Mouse (Mus musculus): Measurements from ENCODE around the gene Metap1d. TPM values are rescaled to one million over a fixed set of nuclear protein-coding genes. Genes with fewer than 3 reads are reported as not detected.

Gene Metap1d
- polyA plus RNA-seq, 1 experiment from 2014 or later = 36.9 TPM

GRCm38 (mm10) chr2:71479917-71480316 lies 26.8 kb downstream of the Metap1d start:
- WGBS = 4% methylated on average over 7 of the region's 7 CpGs
- H3K27me3 ChIP-seq (ENCODE audit: control insufficient read depth, insufficient read depth, low read length) = no peaks in the 10 kb centered on the region
- H3K36me3 ChIP-seq (ENCODE audit: control insufficient read depth, insufficient read depth, low read length) = no peaks in the 10 kb centered on the region
- no peaks in the 10 kb centered on the region; the same call in 1 of the 2 replicates for H3K9me3 ChIP-seq (ENCODE audit: control insufficient read depth, low read length)
- H3K27ac ChIP-seq (replicated peaks; ENCODE audit: low read depth, low read length) = no peak overlapping the region
- peaks cover 4% of the 10 kb centered on the region; the same call in 1 of the 2 replicates for H3K4me1 ChIP-seq (ENCODE audit: control insufficient read depth, insufficient read depth, low read length)
- H3K4me2 ChIP-seq (ENCODE audit: low read length) = no peak overlapping the region
- DNase-seq = no peak
- H3K4me3 ChIP-seq (replicated peaks; ENCODE audit: low read depth, low read length) = no peak overlapping the region
- no peak for ATAC-seq (ENCODE audit: low FRiP score, low TSS enrichment)
- H3K9ac ChIP-seq (replicated peaks; ENCODE audit: low read length) = no peak overlapping the region

- no peak overlapping the region for H3K4me2 ChIP-seq (ENCODE audit: low read length)
- ATAC-seq (ENCODE audit: low FRiP score, low TSS enrichment) = no peak
- 91% methylated on average over 6 of the region's 6 CpGs for WGBS
Measured at GRCm38 (mm10) chr2:71481825-71482224, 28.7 kb downstream of the Metap1d start.

GRCm38 (mm10) chr2:71483046-71483716 lies 30.1 kb downstream of the Metap1d start:
- ATAC-seq (ENCODE audit: low FRiP score, low TSS enrichment) = no peak
- Histone ChIP-seq H3K27ac (replicated peaks; ENCODE audit: low read depth, low read length) (no peak overlapping the region), H3K27me3 (ENCODE audit: control insufficient read depth, insufficient read depth, low read length) (no peaks in the 10 kb centered on the region), H3K36me3 (ENCODE audit: control insufficient read depth, insufficient read depth, low read length) (no peaks in the 10 kb centered on the region), H3K9me3 (ENCODE audit: control insufficient read depth, low read length) (no peaks in the 10 kb centered on the region), H3K4me2 (ENCODE audit: low read length) (no peak overlapping the region), H3K4me3 (replicated peaks; ENCODE audit: low read depth, low read length) (no peak overlapping the region), H3K9ac (replicated peaks; ENCODE audit: low read length) (no peak overlapping the region), H3K4me1 (ENCODE audit: control insufficient read depth, insufficient read depth, low read length) (peaks cover 4% of the 10 kb centered on the region; the same call in 1 of the 2 replicates)
- WGBS = 68% methylated on average over 10 of the region's 10 CpGs
- DNase-seq = no peak

More at GRCm38 (mm10) chr2:71481825-71482224, 28.7 kb downstream of the Metap1d start:
- H3K4me1 ChIP-seq (ENCODE audit: control insufficient read depth, insufficient read depth, low read length) = peaks cover 4% of the 10 kb centered on the region; the same call in 1 of the 2 replicates
- no peak overlapping the region for H3K27ac ChIP-seq (replicated peaks; ENCODE audit: low read depth, low read length)
- no peaks in the 10 kb centered on the region; the same call in 1 of the 2 replicates for H3K9me3 ChIP-seq (ENCODE audit: control insufficient read depth, low read length)
- H3K27me3 ChIP-seq (ENCODE audit: control insufficient read depth, insufficient read depth, low read length) = no peaks in the 10 kb centered on the region
- no peak for DNase-seq
- H3K36me3 ChIP-seq (ENCODE audit: control insufficient read depth, insufficient read depth, low read length) = no peaks in the 10 kb centered on the region
- H3K4me3 ChIP-seq (replicated peaks; ENCODE audit: low read depth, low read length) = no peak overlapping the region
- H3K9ac ChIP-seq (replicated peaks; ENCODE audit: low read length) = no peak overlapping the region

DNA sequence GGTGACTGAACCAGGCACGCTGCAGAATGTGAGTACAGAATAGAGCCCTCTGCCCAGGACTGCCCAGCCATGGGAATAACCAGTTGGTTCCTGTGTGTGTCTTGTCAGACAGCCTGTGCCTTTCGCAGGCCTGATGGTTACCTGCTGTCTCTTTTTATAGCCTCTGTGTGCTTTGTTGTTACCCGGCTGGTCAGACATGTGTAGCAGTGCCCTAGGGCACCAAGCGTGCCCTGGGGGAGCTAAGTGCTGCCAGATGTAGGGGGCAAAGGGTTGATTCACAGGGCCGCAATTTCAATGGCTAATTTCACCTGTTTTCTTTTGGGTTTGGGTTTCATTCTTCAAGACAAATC lies 30.6 kb downstream of the Metap1d start:
- DNase-seq = peak; percentile 13
- WGBS = 51% methylated on average over 5 of the region's 5 CpGs
- no peak for ATAC-seq (ENCODE audit: low FRiP score, low TSS enrichment)

GRCm38 (mm10) chr2:71491295-71491694 lies 38.2 kb downstream of the Metap1d start:
- no peaks in the 10 kb centered on the region for H3K27me3 ChIP-seq (ENCODE audit: control insufficient read depth, insufficient read depth, low read length)
- H3K36me3 ChIP-seq (ENCODE audit: control insufficient read depth, insufficient read depth, low read length) = no peaks in the 10 kb centered on the region
- H3K4me2 ChIP-seq (ENCODE audit: low read length) = no peak overlapping the region
- H3K9ac ChIP-seq (replicated peaks; ENCODE audit: low read length) = no peak overlapping the region
- no peaks in the 10 kb centered on the region for H3K9me3 ChIP-seq (ENCODE audit: control insufficient read depth, low read length)
- DNase-seq (no peak), ATAC-seq (ENCODE audit: low FRiP score, low TSS enrichment) (no peak)
- no peak overlapping the region for H3K27ac ChIP-seq (replicated peaks; ENCODE audit: low read depth, low read length)
- H3K4me1 ChIP-seq (ENCODE audit: control insufficient read depth, insufficient read depth, low read length) = peaks cover 9% of the 10 kb centered on the region
- H3K4me3 ChIP-seq (replicated peaks; ENCODE audit: low read depth, low read length) = no peak overlapping the region

More for the DNA sequence above, 30.6 kb downstream of the Metap1d start:
- no peak overlapping the region for H3K27ac ChIP-seq (replicated peaks; ENCODE audit: low read depth, low read length)
- no peaks in the 10 kb centered on the region for H3K27me3 ChIP-seq (ENCODE audit: control insufficient read depth, insufficient read depth, low read length)
- no peaks in the 10 kb centered on the region for H3K36me3 ChIP-seq (ENCODE audit: control insufficient read depth, insufficient read depth, low read length)
- no peak overlapping the region for H3K4me2 ChIP-seq (ENCODE audit: low read length)
- peaks cover 4% of the 10 kb centered on the region; the same call in 1 of the 2 replicates for H3K4me1 ChIP-seq (ENCODE audit: control insufficient read depth, insufficient read depth, low read length)
- H3K9me3 ChIP-seq (ENCODE audit: control insufficient read depth, low read length) = no peaks in the 10 kb centered on the region
- no peak overlapping the region for H3K4me3 ChIP-seq (replicated peaks; ENCODE audit: low read depth, low read length)
- H3K9ac ChIP-seq (replicated peaks; ENCODE audit: low read length) = no peak overlapping the region

GRCm38 (mm10) chr2:71493161-71493683 lies 40.1 kb downstream of the Metap1d start:
- peaks cover 9% of the 10 kb centered on the region for H3K4me1 ChIP-seq (ENCODE audit: control insufficient read depth, insufficient read depth, low read length)
- H3K27me3 ChIP-seq (ENCODE audit: control insufficient read depth, insufficient read depth, low read length) = no peaks in the 10 kb centered on the region
- no peaks in the 10 kb centered on the region for H3K9me3 ChIP-seq (ENCODE audit: control insufficient read depth, low read length)
- H3K4me2 ChIP-seq (ENCODE audit: low read length) = no peak overlapping the region
- ATAC-seq (ENCODE audit: low FRiP score, low TSS enrichment) (no peak), DNase-seq (no peak)
- no peaks in the 10 kb centered on the region for H3K36me3 ChIP-seq (ENCODE audit: control insufficient read depth, insufficient read depth, low read length)
- no peak overlapping the region for H3K9ac ChIP-seq (replicated peaks; ENCODE audit: low read length)
- 71% methylated on average over 12 of the region's 12 CpGs for WGBS
- H3K4me3 ChIP-seq (replicated peaks; ENCODE audit: low read depth, low read length) = no peak overlapping the region
- no peak overlapping the region for H3K27ac ChIP-seq (replicated peaks; ENCODE audit: low read depth, low read length)

DNA sequence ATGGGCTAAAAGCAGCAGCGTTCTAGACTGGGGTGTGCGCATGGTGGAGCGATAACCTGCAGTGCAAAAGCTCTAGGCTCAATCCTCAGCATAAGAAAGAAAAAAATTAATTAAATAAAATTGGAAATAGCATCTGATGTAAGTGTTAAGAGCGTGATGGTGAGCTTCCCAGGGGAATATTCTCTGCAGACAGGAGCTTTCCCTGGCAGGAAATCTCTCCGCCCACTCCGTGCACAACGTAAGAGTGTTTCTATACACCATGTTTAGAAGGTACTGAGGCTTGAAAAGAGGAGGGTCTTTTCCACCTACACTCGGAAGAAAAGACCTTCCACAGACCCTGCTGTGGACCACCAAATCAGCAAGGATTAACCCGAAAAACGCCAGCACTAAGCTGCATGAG lies 41.4 kb downstream of the Metap1d start:
- Histone ChIP-seq H3K9ac (replicated peaks; ENCODE audit: low read length) (no peak overlapping the region), H3K4me1 (ENCODE audit: control insufficient read depth, insufficient read depth, low read length) (peaks cover 9% of the 10 kb centered on the region), H3K9me3 (ENCODE audit: control insufficient read depth, low read length) (no peaks in the 10 kb centered on the region), H3K36me3 (ENCODE audit: control insufficient read depth, insufficient read depth, low read length) (no peaks in the 10 kb centered on the region), H3K27me3 (ENCODE audit: control insufficient read depth, insufficient read depth, low read length) (no peaks in the 10 kb centered on the region), H3K4me2 (ENCODE audit: low read length) (peak overlapping the region; percentile 28; the same call in 1 of the 2 replicates), H3K4me3 (replicated peaks; ENCODE audit: low read depth, low read length) (no peak overlapping the region), H3K27ac (replicated peaks; ENCODE audit: low read depth, low read length) (peak overlapping the region; percentile 27)
- ATAC-seq (ENCODE audit: low FRiP score, low TSS enrichment) (no peak), DNase-seq (peak; percentile 64)
- WGBS = 33% methylated on average over 10 of the region's 10 CpGs

GRCm38 (mm10) chr2:71494971-71495370 lies 41.9 kb downstream of the Metap1d start:
- Histone ChIP-seq H3K4me2 (ENCODE audit: low read length) (peak overlapping the region; percentile 28; the same call in 1 of the 2 replicates), H3K4me3 (replicated peaks; ENCODE audit: low read depth, low read length) (no peak overlapping the region), H3K27ac (replicated peaks; ENCODE audit: low read depth, low read length) (peak overlapping the region; percentile 27), H3K27me3 (ENCODE audit: control insufficient read depth, insufficient read depth, low read length) (no peaks in the 10 kb centered on the region), H3K4me1 (ENCODE audit: control insufficient read depth, insufficient read depth, low read length) (peaks cover 9% of the 10 kb centered on the region), H3K9ac (replicated peaks; ENCODE audit: low read length) (no peak overlapping the region), H3K9me3 (ENCODE audit: control insufficient read depth, low read length) (no peaks in the 10 kb centered on the region), H3K36me3 (ENCODE audit: control insufficient read depth, insufficient read depth, low read length) (no peaks in the 10 kb centered on the region)
- peak; percentile 76 for DNase-seq
- no peak for ATAC-seq (ENCODE audit: low FRiP score, low TSS enrichment)
- WGBS = 11% methylated on average over 4 of the region's 4 CpGs

GRCm38 (mm10) chr2:71497175-71497574 lies 44.1 kb downstream of the Metap1d start:
- no peak for ATAC-seq (ENCODE audit: low FRiP score, low TSS enrichment)
- H3K4me3 ChIP-seq (replicated peaks; ENCODE audit: low read depth, low read length) = no peak overlapping the region
- WGBS = 68% methylated on average over 5 of the region's 5 CpGs

More at GRCm38 (mm10) chr2:71497175-71497574, 44.1 kb downstream of the Metap1d start:
- Histone ChIP-seq H3K4me1 (ENCODE audit: control insufficient read depth, insufficient read depth, low read length) (peaks cover 9% of the 10 kb centered on the region), H3K36me3 (ENCODE audit: control insufficient read depth, insufficient read depth, low read length) (no peaks in the 10 kb centered on the region), H3K9me3 (ENCODE audit: control insufficient read depth, low read length) (no peaks in the 10 kb centered on the region), H3K4me2 (ENCODE audit: low read length) (no peak overlapping the region), H3K9ac (replicated peaks; ENCODE audit: low read length) (no peak overlapping the region), H3K27me3 (ENCODE audit: control insufficient read depth, insufficient read depth, low read length) (no peaks in the 10 kb centered on the region), H3K27ac (replicated peaks; ENCODE audit: low read depth, low read length) (no peak overlapping the region)
- no peak for DNase-seq
